Mouse (Mus musculus) liver, embryonic 14.5 days (tissue): ENCODE results near the gene Uvrag.

Experiments
- CTCF ChIP-seq: IDR thresholded peaks from 2 replicates; pipeline ENCODE4 v1.5.1; 2016; ENCODE audit warnings: antibody characterized with exemption, low read depth, control low read depth
- EP300 ChIP-seq: IDR thresholded peaks from 2 replicates; pipeline ENCODE4 v1.6.1; 2016; ENCODE audit warnings: antibody characterized with exemption, low read depth

GRCm38 (mm10) chr7:98974590-98974989, 166.4 kb downstream of the Uvrag start:
- no peak for TF ChIP-seq EP300
- TF ChIP-seq CTCF = no peak
